Mouse (Mus musculus): ENCODE measurements at regions not wholly inside any gene's neighbourhood (a gene's known extent, or its start where the extent isn't known, plus 50 kb on each side); places are given as distances from the start of the nearest gene placed in this dataset.

DNA sequence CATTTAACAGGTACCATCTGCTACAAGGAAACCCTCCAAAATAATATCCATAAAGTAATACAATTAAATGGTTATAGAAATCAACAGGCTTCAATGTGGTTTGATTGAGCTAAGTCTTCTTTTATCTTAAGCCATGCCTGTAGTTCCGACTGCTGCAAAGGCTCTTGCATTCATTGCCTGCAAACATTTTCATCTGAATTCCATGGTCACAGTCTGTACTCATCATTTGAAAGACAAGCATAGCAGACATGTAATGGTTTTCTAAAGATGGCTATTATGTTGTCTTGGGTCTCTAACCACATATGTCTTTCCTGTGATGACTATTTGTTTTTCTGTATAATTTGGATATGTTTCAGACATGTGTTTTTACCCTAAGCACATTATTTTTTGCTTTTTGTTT is 677.9 kb downstream of the Hace1 start:
- DNase-seq: no peak
- no peaks in the 10 kb centered on the region for H3K36me3 ChIP-seq (ENCODE audit: control insufficient read depth, insufficient read depth, low read length)
- TF ChIP-seq POLR2A (IDR thresholded peaks at IDR 0.05; ENCODE audit: control insufficient read depth, extremely low read depth, insufficient read depth, low read length, poor library complexity) (no peak), CTCF (IDR thresholded peaks at IDR 0.05; ENCODE audit: borderline replicate concordance, control insufficient read depth, extremely low read depth, insufficient read depth, low read length, poor library complexity) (no peak)
- H3K4me1 ChIP-seq (replicated peaks; ENCODE audit: control insufficient read depth, insufficient read depth, low read length): no peaks in the 10 kb centered on the region
- WGBS: 100% methylated on average over 1 of the region's 1 CpGs
- no peak overlapping the region for H3K27ac ChIP-seq (ENCODE audit: control insufficient read depth, insufficient read depth, low read length)
- no peak overlapping the region for H3K4me3 ChIP-seq (ENCODE audit: control insufficient read depth, insufficient read depth, low read length)
- H3K27me3 ChIP-seq (ENCODE audit: control insufficient read depth, insufficient read depth, low read length): no peaks in the 10 kb centered on the region

DNA sequence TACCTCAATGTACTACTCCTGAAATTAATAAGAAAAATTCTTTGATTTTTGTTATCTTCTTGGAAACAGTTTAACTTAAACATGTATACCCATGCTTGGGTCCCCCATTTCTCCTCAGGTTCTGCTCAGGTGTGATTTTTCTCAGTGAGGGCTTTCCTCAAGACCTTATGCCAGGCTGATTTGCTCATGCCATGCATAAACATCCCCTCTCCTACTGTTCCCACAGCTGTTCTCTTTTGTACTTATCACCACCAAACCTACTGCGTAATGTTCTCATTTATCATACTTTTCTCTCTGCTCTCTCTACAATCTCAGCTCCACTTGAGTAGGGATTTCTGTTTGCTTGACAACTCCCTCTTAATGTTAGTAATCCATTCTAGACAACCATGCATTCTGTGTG is 692.1 kb downstream of the Hace1 start:
- no peak overlapping the region for H3K4me3 ChIP-seq (ENCODE audit: control insufficient read depth, insufficient read depth, low read length)
- no peaks in the 10 kb centered on the region for H3K36me3 ChIP-seq (ENCODE audit: control insufficient read depth, insufficient read depth, low read length)
- no peaks in the 10 kb centered on the region for H3K27me3 ChIP-seq (ENCODE audit: control insufficient read depth, insufficient read depth, low read length)
- 98% methylated on average over 1 of the region's 1 CpGs for WGBS
- no peaks in the 10 kb centered on the region for H3K4me1 ChIP-seq (replicated peaks; ENCODE audit: control insufficient read depth, insufficient read depth, low read length)
- no peak for TF ChIP-seq CTCF (IDR thresholded peaks at IDR 0.05; ENCODE audit: borderline replicate concordance, control insufficient read depth, extremely low read depth, insufficient read depth, low read length, poor library complexity)
- TF ChIP-seq POLR2A (IDR thresholded peaks at IDR 0.05; ENCODE audit: control insufficient read depth, extremely low read depth, insufficient read depth, low read length, poor library complexity): no peak
- no peak for DNase-seq
- no peak overlapping the region for H3K27ac ChIP-seq (ENCODE audit: control insufficient read depth, insufficient read depth, low read length)

DNA sequence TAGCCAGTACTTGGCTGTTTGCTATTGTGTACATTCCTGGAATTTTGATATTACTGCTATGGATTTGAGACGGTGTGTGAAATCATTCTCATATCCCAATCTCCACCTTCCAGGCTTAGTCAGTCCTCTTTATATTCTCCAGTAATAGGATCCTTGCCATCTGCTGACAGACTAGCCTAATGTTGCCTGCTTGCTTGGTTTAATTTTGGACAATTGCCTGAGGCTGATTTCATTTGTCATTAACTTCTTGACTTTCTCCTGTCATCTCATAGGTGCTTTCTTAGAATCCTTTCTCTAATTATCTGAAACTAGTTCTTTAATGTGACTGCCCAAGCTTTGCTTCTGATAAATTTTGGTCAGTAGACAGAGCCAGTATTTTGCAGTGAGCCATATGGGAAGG is 696.2 kb downstream of the Hace1 start:
- no peaks in the 10 kb centered on the region for H3K36me3 ChIP-seq (ENCODE audit: control insufficient read depth, insufficient read depth, low read length)
- no peaks in the 10 kb centered on the region for H3K27me3 ChIP-seq (ENCODE audit: control insufficient read depth, insufficient read depth, low read length)
- H3K4me3 ChIP-seq (ENCODE audit: control insufficient read depth, insufficient read depth, low read length): no peak overlapping the region
- H3K4me1 ChIP-seq (replicated peaks; ENCODE audit: control insufficient read depth, insufficient read depth, low read length): no peaks in the 10 kb centered on the region
- H3K27ac ChIP-seq (ENCODE audit: control insufficient read depth, insufficient read depth, low read length): no peak overlapping the region
- WGBS: 98% methylated on average over 1 of the region's 1 CpGs
- no peak for DNase-seq
- TF ChIP-seq POLR2A (IDR thresholded peaks at IDR 0.05; ENCODE audit: control insufficient read depth, extremely low read depth, insufficient read depth, low read length, poor library complexity) (no peak), CTCF (IDR thresholded peaks at IDR 0.05; ENCODE audit: borderline replicate concordance, control insufficient read depth, extremely low read depth, insufficient read depth, low read length, poor library complexity) (no peak)

DNA sequence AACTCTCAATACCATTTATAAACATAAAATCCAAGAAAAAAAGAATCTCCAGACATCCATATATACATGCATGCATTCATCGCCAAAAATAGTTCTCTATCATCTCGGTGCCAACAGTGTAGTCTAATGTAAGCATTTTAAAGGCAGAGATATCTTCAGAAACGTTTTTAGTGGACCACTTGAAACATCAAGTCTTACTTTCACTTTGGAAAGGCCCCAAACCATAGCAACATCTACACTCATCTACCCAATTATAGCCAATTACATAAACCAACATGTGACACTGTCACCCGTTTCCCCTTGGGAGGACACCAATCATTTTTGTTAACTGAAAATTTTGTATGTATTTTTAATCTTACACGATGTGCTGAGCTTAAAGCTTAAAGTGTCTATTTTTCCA is 716.7 kb downstream of the Hace1 start:
- no peaks in the 10 kb centered on the region for H3K4me1 ChIP-seq (replicated peaks; ENCODE audit: control insufficient read depth, insufficient read depth, low read length)
- no peaks in the 10 kb centered on the region for H3K27me3 ChIP-seq (ENCODE audit: control insufficient read depth, insufficient read depth, low read length)
- H3K36me3 ChIP-seq (ENCODE audit: control insufficient read depth, insufficient read depth, low read length): no peaks in the 10 kb centered on the region
- WGBS: 77% methylated on average over 5 of the region's 5 CpGs
- no peak for DNase-seq
- H3K27ac ChIP-seq (ENCODE audit: control insufficient read depth, insufficient read depth, low read length): no peak overlapping the region
- no peak overlapping the region for H3K4me3 ChIP-seq (ENCODE audit: control insufficient read depth, insufficient read depth, low read length)
- TF ChIP-seq POLR2A (IDR thresholded peaks at IDR 0.05; ENCODE audit: control insufficient read depth, extremely low read depth, insufficient read depth, low read length, poor library complexity) (no peak), CTCF (IDR thresholded peaks at IDR 0.05; ENCODE audit: borderline replicate concordance, control insufficient read depth, extremely low read depth, insufficient read depth, low read length, poor library complexity) (no peak)

GRCm38 (mm10) chr10:46298352-46298751 is 720.7 kb downstream of the Hace1 start:
- Histone ChIP-seq H3K4me3 (ENCODE audit: control insufficient read depth, insufficient read depth, low read length) (no peak overlapping the region), H3K36me3 (ENCODE audit: control insufficient read depth, insufficient read depth, low read length) (no peaks in the 10 kb centered on the region), H3K4me1 (replicated peaks; ENCODE audit: control insufficient read depth, insufficient read depth, low read length) (no peaks in the 10 kb centered on the region), H3K27me3 (ENCODE audit: control insufficient read depth, insufficient read depth, low read length) (no peaks in the 10 kb centered on the region), H3K27ac (ENCODE audit: control insufficient read depth, insufficient read depth, low read length) (no peak overlapping the region)
- DNase-seq: no peak
- TF ChIP-seq CTCF (IDR thresholded peaks at IDR 0.05; ENCODE audit: borderline replicate concordance, control insufficient read depth, extremely low read depth, insufficient read depth, low read length, poor library complexity): no peak
- TF ChIP-seq POLR2A (IDR thresholded peaks at IDR 0.05; ENCODE audit: control insufficient read depth, extremely low read depth, insufficient read depth, low read length, poor library complexity): no peak
- 72% methylated on average over 5 of the region's 5 CpGs for WGBS

GRCm38 (mm10) chr10:46299521-46299920 is 721.9 kb downstream of the Hace1 start:
- Histone ChIP-seq H3K27me3 (ENCODE audit: control insufficient read depth, insufficient read depth, low read length) (no peaks in the 10 kb centered on the region), H3K4me1 (replicated peaks; ENCODE audit: control insufficient read depth, insufficient read depth, low read length) (no peaks in the 10 kb centered on the region), H3K36me3 (ENCODE audit: control insufficient read depth, insufficient read depth, low read length) (no peaks in the 10 kb centered on the region), H3K4me3 (ENCODE audit: control insufficient read depth, insufficient read depth, low read length) (no peak overlapping the region), H3K27ac (ENCODE audit: control insufficient read depth, insufficient read depth, low read length) (no peak overlapping the region)
- WGBS: 65% methylated on average over 3 of the region's 3 CpGs
- TF ChIP-seq CTCF (IDR thresholded peaks at IDR 0.05; ENCODE audit: borderline replicate concordance, control insufficient read depth, extremely low read depth, insufficient read depth, low read length, poor library complexity) (no peak), POLR2A (IDR thresholded peaks at IDR 0.05; ENCODE audit: control insufficient read depth, extremely low read depth, insufficient read depth, low read length, poor library complexity) (no peak)
- no peak for DNase-seq

- H3K27ac ChIP-seq (ENCODE audit: control insufficient read depth, insufficient read depth, low read length): no peak overlapping the region
- H3K4me3 ChIP-seq (ENCODE audit: control insufficient read depth, insufficient read depth, low read length): no peak overlapping the region
- TF ChIP-seq POLR2A (IDR thresholded peaks at IDR 0.05; ENCODE audit: control insufficient read depth, extremely low read depth, insufficient read depth, low read length, poor library complexity) (no peak), CTCF (IDR thresholded peaks at IDR 0.05; ENCODE audit: borderline replicate concordance, control insufficient read depth, extremely low read depth, insufficient read depth, low read length, poor library complexity) (no peak)
- no peaks in the 10 kb centered on the region for H3K27me3 ChIP-seq (ENCODE audit: control insufficient read depth, insufficient read depth, low read length)
- H3K4me1 ChIP-seq (replicated peaks; ENCODE audit: control insufficient read depth, insufficient read depth, low read length): no peaks in the 10 kb centered on the region
- no peaks in the 10 kb centered on the region for H3K36me3 ChIP-seq (ENCODE audit: control insufficient read depth, insufficient read depth, low read length)
- no peak for DNase-seq
- WGBS: 89% methylated on average over 5 of the region's 5 CpGs
Measured at GRCm38 (mm10) chr10:46320328-46321038, 742.9 kb downstream of the Hace1 start.
